Mouse (Mus musculus) cerebellum, postnatal 14 days (tissue): Measurements from ENCODE around the gene Emc8.

ENCODE experiments used
- DNase-seq, 2 experiments: peaks; one replicate each; pipeline ENCODE4 v3.0.0; 2021; ENCODE audit warnings: mixed read lengths in 2 of 2

Emc8 gene

DNA sequence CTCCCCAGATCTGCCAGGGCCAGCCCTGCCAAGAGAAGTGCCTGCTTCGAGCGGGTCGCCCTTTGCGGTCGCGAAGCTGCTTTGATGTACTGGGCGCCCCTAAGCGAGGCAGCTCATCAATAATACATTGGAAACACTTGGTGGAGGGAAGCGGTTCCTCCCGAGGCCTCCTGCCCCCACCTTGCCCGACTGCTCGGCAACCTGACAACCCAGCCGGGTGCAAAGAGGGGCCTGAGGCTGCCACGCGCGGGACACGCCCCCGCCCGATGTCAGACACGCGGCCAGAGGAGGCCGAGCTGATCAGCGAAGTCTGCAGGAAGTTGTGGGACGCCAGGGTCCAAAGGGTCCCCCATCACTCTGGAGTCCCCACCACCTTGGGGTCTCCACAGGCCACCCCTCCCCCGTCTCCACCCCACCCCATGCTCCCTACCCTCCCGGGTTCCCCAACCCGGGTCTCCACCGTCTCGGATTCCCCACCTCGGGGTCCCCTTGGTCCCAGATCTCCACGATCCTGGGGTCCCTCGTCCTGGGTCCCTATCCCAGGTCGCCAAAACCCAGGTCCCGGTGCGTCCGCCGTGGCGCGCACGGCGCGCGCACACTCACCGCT lies 34.6 kb downstream of the Emc8 start:
- DNase-seq: no peak

DNA sequence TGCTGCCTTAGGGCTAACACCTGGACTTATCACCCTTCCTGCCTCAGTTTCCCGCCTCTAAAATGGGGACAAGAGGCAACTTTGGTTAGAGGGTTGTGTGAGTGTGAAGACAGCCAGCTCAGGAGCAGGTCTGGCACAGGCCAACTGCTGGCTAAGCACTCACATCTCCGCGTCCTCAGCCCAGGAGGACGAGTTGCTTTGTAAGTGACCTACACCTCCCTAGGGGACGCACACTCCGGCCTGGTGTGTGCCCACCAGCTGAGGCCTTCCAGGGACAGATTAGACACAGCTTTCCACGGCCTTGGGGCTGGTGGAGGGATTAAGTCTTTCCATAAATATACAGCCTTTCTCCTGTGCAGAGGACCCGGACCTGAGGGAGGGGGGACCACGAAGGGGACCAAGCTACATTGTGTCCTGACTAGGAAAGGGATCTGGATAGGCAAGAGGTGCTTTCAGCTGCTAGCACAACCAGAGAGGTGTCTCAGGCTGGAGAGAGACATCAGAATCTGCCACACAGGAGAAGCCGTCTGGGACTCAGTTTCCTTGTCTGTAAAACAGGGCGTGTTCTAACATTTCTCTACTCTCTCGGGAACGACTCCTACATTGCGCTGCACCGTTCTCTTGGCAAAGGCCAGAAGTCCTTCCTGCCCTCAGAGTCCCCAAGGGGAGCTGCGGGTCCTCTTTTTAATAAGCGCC lies 35.3 kb downstream of the Emc8 start:
- no peak for DNase-seq

DNA sequence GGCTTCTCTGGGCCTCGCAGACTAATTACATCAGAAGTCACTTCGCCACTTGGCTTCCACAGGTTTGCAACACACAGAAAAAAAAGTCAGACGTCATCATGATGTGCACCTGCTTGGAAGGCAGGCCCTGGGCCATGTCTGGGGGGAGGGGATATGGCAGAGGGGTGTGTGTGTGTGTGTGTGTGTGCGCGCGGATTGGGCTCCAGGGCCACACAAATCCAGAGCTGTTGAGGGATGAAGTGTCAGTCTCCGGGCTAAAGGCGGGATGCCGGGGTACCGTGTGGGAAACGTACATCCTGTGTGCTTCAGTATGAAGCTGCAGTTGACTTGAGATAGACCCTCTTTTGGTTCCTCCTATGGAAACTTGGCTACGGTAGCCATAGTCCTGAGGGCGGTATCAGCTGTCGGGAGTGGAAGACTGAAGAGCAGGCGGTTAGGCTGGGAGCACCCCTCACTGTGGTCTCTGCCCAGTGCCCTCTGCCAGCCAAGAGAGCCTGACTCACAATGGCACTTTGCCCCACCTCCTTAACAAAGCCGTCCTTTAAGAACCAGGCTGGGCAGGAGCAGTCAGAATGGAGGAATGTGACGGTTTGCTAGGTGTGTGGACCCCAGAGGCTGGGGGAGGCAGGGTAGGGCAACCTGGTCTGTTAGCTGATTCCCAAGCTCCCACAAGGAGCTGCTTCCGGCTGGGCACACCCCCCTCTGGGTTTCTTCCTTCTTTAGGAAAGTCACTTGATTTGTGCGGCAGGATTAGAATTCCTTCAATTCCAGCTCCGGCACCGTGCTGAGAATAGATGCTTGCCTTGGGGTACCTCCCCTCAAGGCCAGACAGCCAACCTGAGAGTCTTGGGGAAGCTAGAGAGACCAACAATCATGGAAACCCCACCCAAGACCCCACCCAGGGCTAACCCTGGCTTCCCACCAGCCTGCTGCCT lies 36.7 kb downstream of the Emc8 start:
- no peak for DNase-seq

DNA sequence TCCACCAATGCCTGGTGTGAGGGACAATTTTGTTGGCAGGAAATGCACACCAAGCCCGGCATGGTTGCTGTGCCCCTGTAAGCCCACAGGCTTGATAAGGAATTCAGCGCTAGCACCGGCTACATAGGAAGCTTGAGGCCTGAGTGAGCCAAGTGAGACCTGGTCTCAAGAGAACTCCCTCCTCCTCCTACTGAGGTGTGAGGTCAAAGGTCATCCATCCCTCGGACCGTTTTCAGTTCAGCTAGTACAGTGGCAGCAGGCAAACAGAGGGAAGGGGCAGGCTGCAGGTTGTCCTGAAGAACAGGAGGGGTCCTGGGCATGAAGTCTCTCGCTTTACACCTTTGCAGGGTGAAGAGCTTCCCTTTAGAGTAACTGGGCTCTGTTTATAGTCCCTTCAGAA lies 37.5 kb downstream of the Emc8 start:
- DNase-seq: no peak

DNA sequence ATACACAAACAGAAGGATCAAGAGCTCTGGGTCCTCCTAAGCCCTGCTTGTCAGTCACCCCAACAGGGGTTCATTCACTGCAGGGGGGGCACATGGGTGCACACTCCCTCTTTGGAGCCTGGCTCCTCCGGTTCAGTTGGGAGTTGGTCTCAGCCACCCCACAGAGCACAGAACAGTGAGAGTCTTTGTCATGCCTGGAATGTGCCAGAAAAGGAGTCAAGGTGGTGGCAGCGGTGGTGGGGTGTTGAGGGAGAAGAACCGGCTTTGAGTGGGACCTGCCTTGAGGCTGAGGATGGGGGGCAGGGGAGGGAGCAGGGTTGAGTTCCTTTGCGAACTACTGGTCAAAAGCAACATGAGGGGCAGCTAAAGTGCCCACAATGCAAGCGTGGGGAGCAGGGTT lies 38.3 kb downstream of the Emc8 start:
- DNase-seq: no peak

DNA sequence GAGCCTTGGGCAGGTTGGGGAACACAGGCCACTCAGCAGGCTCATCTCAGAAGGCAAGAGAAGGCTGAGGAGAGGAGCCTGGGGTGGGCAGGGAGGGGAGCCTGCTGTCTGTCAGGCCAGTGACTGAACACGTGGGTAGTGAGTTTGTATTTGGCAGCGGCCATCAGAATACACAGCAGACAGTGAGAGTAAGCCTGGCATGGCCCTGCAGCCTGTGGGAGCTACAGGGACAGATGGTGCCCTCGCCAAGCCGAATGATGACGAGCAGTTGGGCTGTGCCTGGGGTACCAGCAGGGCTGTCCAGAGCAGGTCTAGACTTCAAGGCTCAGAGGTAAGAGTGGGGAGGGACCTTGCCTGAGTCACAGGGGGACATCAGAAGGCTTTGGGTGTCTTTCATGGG lies 41.1 kb downstream of the Emc8 start:
- DNase-seq: peak; percentile 92 to 93

DNA sequence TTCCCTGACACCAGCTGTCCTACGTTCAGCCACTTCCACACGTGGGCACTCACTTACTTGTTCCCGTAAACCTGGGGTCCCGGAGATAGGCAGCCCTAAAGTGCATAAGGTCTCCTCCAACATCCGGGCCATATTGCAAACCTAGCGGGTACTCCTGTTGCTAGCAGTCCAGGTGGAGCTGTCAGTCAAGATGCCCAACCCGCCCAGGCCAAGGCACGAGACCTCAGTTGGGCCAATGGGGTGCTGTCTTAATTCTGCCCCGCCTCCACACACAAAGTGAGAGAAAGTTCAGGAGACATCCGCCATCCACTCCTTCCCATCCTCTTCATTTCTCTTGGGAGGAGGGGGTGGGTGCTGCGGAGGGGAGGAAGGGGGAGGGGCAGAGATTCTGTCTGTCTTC lies 41.9 kb downstream of the Emc8 start:
- no peak for DNase-seq

DNA sequence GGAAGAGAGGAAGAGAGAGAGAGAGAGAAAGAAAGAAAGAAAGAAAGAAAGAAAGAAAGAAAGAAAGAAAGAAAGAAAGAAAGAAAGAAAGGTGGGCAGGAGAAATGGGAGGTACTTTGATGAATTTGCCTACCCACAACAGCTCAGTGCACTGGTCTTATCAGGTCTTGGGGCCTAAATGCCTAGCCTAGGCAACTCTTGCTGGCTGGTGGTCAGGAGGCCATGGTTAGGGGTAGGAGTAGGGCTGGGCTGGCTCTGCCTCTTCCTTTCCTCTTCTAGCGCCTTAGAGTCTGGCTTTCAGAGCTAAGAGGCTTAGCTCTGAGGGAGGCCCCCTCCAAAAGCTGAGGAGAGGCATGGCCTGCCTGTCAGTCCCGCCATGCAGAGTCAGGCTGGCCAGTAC lies 44.8 kb downstream of the Emc8 start:
- DNase-seq: no peak

DNA sequence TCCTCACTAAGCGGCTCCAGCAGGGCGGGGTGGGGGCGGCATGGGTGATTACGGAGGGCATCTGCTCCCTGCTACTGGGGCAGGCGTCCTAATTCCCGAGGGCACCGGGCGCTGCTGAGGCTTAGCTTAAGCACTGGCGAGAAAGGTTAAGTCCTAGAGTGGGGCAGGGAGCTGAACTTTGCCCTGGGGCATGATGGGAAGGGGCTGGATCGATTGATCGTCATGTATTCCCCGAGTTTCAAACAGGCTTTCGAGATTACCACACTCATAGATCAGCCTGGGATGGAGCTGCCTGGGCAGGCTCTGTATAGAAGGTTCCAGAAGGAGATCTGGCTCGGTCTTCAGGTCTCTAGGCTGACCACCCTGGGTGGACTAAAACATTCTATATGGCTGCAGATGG lies 46.2 kb downstream of the Emc8 start:
- no peak for DNase-seq

DNA sequence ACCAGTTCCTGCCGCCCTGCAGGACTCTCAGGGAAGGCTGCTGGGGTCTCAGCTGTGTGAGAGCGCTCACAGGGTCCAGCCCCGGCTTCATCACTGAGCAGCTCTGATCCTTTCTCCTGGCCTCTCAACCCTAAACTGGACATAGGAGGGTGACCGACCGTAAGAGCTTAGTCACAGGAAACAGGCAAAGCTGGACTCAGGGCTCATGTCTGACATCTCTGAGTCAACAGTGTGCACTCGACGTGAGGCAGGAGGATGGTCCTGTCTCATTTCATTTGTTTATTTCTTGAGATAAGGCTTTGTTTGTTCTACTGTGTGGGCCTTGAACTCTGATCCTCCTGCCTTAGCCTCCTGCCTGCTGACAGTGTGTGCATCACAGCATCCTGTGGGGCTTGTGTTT lies 47.9 kb downstream of the Emc8 start:
- DNase-seq: no peak

DNA sequence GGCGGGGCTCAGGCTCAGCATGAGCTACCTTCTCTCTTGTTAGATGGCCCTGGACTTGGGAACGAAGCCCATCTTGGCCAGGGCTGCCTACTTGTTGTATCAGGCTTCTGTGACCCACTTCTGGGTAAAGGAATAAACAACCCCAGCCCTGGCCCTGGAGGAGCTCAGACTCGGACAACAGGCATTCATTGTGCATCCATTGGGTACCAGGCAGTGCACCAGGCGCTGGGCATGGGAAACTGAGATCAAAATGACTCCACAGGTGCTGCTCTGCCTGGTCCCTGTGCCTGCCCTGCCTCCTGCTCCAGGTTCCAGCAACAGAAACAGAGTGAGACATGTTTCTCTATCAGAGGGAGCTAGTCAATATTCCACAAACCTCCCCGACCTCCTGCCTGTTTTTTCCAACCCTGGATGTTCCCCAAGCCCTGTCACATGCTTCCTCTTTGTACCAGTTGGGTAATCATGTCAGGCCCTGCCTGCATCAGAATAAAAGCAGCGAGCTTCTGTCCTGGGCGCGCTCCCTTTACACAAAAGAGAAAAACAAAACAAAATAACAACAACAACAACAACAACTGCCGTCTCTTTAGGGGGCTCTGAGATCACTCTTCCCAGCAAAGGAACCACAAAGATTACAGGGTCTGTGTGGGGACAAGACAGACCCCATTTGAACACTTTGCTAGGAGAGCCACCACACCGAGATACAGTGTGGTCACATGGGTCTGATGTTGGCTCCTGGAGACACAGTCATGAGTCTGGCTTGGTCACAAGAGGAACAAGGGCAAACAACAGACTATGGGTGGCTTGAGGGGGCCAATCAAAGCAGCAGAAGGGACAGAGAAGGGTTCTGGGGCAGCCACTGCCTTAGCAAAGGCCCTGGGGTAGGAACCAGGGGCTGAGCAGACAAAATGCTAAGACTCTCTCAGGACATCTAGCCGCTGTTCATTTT lies 48.9 kb downstream of the Emc8 start:
- no peak for DNase-seq

DNA sequence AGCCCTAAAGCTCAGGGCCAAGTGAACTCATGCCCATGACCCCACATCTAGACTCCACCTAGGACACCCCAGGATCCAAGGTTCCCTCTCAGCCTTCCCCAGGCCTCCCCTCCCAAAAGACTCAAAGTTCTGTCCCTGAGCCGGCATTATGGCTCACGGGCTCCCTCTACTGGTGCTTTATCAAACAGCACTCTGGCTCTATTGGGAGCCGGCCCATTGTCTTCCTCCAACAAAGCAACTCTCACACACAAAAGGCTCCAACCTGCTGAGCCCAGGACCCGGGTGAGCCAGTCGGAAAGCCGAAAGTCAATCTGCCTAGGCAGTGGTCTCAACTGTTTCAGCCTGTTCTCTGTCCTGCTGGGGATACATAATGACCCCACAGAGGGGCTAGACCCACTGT lies 50.3 kb downstream of the Emc8 start:
- peak; percentile 84 to 87 for DNase-seq

DNA sequence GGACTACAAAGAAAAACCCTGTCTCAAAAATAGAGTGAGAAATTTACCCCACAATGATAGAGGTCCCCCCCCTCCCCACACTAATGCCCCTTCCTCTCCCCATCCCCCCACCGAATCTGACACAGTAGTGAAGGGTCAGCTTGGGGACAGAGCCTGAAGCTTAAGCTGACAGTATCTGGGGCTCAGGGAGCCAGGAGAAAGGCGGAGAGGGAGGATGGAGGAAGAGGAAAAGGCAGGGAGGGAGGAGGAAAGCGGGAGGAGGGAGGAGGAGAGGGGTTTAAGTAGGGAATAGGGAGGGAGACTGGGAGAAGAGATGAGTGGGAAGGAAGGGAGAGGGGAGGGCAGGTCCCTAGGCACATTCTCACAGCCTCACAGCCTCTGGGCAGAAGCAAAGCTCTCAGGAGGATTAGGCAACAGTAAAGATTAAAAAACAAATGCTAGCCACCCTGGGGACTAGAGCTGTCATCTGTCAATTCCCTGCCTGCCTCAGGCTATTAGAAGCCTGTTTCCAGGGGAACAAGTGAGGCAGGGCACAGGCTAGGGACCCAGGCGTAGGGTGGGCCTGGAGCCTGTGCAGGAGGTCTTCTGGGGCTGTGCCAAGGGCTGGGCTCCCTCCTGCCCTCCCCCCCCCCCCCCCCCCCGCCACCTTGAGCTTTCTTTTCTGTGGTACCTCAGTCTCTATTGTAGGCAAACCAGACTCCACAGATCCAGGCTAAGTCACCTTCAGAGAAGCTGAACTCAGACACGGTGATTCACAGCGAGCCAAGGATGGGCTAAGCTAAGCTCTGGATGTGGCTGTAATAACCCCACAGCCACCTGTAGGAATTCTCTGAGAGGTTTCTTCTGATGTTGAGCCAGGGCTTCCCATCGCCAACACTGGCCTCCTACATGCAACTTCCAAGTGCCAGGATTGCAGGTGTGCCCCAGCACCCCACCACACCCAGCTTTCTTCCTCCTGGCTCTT lies 51.4 kb downstream of the Emc8 start:
- DNase-seq: no peak

DNA sequence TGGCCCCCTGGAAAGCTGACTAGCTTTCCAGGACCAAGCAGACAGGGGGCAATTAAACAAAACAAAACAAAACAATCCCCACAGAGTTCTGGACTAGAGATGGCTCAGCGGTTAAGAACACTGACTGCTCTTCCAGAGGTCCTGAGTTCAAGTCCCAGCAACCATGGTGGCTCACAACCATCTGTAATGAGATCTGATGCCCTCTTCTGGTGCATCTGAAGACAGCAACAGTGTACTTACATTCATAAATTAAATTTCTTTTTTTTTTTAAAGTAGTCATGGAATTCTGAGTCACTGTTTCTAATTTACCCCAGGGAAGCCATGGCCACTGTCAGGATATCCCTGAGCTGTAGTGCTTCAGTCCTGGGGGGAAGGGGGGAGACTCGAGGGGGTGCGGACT lies 53.9 kb downstream of the Emc8 start:
- DNase-seq: no peak

DNA sequence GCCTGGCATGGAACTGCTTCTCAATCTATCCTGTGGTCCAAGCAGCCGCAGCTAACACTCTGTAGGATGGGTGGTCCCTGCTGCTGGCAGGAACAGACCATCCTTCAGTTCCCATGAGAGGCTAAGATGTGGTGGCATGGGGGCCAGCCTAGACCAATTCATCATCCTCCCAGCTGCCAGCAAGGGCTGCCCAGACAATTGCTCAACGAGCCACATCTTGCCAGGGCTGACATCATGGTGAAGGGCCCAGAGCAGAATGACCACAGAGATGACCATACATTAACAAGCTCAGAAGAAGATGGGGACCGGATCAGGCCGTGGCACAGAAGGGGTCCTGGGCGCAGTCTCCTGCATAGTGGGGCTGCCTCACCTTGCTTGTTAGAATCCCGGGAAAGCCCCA lies 57.5 kb downstream of the Emc8 start:
- no peak for DNase-seq

DNA sequence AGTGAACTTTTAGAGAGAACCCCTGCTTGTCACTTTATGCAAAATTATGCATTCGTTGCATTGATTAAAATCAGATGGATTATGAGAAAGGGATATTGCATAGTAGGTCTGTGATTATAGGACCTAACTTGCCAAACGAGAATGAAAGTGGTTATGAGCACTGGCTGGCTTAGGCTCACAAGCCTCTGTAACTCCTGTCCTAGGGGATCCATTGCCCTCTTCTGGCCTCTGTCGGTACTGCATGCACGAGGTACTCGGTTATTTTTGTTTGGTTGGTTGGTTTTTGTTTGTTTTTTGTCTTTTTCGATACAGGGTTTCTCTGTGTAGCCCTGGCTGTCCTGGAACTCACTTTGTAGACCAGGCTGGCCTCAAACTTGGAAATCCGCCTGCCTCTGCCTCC lies 60.5 kb downstream of the Emc8 start:
- DNase-seq: peak; percentile 90 to 94

DNA sequence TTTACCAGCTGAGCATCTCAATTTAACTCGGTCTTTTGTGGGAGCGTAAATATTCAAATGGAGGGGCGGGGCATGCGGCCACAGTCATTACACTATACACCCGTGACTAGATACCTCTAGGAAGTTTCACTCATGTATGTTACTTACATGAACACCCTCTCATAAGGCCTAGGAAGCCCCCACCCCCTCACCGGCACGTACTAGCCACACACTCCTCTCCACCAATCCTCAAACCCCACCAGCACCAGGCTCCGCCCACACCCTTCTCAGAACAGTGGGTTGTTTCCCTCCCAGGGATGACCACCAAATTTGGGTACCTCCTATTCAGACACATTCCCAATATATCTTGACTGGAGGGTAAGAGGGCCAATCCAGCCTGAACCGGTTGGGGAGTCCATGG lies 60.9 kb downstream of the Emc8 start:
- no peak for DNase-seq
